Mouse (Mus musculus): ENCODE results near the gene Gm21870.
"Not testable (repeated sequence)": the region's sequence is repeated elsewhere in the genome, so short reads cannot be mapped to it uniquely, and the experiment has no call there.

The Gm21870 gene

GRCm38 (mm10) chrX:33986716-33987115 lies at the start of gene Gm21870:
Gm21870 (minus strand) TSS chrX:33986816.
- not testable (repeated sequence) for DNase-seq (ENCODE audit: low spot score)

GRCm38 (mm10) chrX:33956440-33956839 lies 30.2 kb downstream of the Gm21870 start, which contains the start of gene Btbd35f6:
Btbd35f6 (minus strand) TSS chrX:33956540.
- DNase-seq (ENCODE audit: low spot score): not testable (repeated sequence)

Measured in T-cell, adult 2 months (primary cell).